Mouse (Mus musculus): ENCODE results near the gene Prss53.
A peak's percentile ranks its signal among the peaks of the same experiment; 100 is the strongest.
"Not testable (repeated sequence)": the region's sequence is repeated elsewhere in the genome, so short reads cannot be mapped to it uniquely, and the experiment has no call there.

Gene Prss53

GRCm38 (mm10) chr7:127912190-127912871 is 21.6 kb upstream of the Prss53 start, which contains the start of gene Kat8:
Gene Kat8, plus strand, starts transcription at chr7:127912516.
- peak; percentile 94 for DNase-seq

DNA sequence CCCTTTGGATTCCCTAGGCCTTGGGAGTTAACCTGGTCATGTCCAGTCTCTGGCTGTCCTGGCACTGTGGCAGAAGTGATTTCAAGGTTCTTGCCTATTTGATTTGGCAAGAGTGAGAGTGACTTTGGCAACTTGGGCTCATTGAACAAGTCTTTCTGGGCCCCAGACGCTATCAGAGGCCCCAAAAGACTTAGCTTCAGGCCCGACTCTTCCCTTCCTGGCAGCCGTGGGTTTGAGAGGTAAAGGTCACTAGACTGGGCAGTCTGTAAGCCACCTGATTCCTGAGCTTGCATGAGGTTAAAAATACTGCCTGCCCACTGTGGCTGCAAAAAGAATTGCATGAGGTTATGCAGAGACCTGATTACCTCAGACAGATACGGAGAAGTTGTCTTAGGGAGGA is 17.9 kb upstream of the Prss53 start:
- DNase-seq: no peak

DNA sequence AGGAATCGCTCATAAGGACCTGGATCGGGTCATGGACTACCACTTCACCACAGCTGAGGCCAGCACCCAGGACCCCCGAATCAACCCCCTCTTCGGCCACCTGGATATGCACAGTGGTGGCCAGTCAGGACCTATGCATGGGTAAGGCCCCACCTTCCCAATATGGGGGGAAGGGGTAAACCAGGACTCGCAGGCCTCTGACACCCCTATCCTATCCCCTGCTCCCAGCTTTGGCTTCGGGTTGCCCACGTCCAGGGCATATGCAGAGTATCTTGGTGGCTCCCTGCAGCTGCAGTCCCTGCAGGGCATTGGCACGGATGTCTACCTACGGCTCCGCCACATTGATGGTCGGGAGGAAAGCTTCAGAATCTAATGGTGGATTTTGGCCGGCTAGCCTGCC is 17.2 kb upstream of the Prss53 start:
- DNase-seq: no peak

DNA sequence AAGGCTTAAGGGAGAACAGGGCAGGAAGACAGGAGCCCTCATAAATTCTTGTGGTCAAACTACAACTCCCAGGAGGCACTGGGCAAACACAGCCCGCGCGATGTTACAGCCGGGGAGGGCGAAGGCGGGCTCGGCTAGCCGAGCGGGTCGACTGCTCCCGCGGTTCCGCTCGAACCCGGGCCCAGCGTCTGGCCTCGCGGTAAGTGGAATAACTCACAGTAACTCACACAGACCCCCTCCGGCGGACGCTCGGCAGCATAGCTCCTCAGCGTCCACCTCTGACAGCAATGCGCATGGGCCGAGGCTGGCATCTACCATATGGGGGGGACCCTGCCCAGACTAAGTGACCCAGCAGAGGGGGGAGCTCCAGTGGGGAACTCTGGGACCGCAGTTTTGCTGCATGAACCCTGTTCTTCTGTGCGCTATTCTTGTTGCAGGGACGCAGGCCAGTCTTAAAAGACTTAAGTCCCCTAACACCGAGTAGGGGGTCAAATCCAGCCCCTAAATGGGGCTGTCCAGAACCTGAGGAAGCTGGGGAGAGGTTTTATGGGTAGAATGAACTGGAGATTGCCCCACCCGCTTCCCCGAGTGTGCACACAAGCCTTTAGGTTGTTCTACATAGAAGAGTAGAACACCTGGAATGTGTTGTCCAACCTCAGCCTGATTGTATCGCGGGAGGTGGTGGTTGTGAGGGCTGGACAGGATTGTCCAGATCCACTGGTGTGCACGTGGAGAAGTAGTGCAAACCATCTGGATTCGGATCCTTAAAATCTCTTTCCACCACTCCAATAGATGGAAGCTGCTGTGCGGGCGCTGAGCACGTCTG is 13.4 kb upstream of the Prss53 start, which contains the start of gene Bckdk:
Bckdk (plus strand) TSS at position 112 of the 826 bp plus-strand sequence.
- peak; percentile 73 for DNase-seq

- DNase-seq: no peak
Measured at GRCm38 (mm10) chr7:127901772-127902171, 11.0 kb upstream of the Prss53 start.

DNA sequence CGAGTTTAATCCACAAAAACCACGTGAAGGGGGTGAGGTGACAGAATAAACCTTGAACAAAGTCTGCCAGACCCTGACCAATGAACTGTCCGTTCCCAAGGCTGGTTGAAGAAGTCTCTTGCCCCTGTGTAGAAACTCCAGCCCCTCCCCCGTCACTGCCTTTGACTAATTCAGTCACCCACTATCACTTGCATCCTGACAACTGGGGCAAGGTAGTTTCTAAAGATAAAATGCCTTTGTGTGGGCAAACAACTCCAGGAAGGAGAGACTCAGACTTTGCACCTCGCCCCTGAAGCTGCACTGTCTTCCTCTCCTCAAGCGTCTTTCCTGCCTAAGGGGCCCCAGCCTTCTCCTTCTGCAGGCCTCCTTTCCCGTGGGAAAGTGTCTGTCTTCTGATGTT is 9.2 kb upstream of the Prss53 start:
- no peak for DNase-seq

DNA sequence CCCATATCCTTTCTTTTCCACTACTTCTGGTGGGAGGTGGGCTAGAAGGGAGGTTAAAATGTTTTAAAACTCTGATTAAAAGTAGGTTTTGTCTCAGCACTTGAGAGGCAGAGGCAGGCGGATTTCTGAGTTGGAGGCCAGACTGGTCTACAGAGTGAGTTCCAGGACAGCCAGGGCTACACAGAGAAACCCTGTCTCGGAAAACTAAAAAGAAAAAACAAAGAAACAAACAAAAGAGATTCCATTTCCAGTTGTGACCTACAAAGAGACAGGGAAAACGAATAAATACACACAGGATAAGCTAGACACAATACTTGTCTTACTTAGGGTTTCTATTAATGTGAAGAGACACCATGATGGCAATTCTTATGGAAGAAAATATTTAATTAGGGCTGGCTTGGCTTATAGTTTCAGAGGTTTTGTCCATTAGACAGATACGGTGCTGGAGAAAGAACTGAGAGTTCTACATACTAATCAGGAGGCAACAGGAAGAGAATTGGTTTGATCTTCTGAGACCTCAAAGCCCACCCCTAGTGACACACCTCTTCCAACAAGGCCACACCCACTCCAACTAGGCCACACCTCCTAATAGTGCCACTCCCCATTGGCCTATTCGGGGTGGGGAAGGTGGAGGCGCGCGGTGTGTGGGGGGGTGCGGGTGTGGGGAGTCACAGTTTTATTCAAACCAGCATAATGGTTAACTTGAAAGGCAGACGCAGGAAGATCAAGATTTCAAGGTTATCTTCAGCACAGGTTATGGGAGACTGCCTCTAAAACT is 7.6 kb upstream of the Prss53 start:
- DNase-seq: no peak

DNA sequence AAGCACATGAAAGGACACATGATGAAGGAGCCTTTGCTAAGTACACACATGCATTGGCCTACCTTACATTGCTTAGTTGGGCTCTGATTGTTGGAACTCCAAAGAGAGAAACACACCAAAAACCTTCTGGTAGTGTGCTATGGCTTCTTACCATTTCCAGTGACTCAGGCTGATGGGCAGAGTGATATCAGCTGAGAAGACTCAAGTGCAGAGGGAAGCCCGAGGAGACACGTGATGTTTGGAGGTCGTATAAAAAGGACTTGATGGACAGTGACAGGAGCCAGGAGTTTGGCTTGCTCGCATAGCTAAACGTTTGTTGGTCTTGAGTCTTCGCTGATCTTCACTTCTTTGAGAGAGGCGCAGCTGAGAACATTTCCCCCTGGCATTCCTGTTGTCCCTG is 6.8 kb upstream of the Prss53 start:
- no peak for DNase-seq

DNA sequence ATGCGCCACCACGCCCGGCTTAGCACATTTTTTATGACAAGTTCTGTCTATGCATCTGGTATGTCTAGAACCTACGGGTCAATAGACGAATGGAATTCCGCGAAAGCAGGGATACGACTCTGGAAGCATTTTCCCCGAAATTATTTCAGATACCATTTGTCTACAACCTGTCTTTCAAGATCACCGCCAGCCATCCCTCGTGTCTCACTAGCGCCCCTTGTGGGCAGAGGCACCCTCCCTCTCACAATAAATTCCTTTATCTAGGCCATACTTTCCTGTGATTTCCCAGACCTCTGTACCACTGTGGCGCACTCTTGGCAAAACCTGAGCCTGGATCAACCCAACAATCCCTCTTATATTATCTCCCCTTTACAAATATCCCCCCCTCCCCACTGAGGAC is 5.6 kb upstream of the Prss53 start:
- peak; percentile 59 for DNase-seq

DNA sequence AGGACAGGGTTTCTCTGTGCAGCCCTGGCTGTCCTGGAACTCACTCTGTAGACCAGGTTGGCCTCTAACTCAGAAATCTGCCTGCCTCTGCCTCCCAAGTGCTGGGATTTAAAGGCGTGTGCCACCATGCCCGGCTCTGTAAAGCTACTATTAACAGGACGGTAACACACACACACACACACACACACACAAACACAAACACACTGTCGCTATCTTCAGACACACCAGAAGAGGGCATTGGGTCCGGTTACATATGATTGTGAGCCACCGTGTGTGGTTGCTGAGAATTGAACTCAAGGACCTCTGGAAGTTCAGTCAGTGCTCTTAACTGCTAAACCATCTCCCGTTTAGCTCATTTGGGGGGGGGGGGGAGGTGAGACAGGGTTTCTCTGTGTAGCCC is 5.1 kb upstream of the Prss53 start:
- DNase-seq: not testable (repeated sequence)

DNA sequence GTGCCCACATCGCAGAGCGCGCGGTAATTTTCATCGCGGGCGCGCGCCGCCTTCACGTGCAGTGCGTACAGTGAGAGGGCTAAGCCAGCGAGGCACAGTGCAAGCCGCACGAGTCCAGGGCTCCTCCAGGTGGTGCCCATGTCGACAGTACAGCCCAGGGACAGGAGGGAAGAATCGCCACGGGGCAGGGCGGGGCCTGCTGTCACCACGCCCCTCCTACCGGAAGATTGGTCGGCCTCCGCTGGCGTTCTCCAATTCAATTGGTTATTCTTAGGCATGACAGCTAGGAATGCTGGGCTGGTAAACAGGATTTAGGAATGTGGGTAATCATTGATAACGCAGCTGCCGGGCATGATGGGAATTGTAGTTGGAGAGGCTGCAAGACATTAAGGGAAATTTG is 4.7 kb upstream of the Prss53 start, which contains the start of the genes Gm21974 and Vkorc1:
Gm21974 (minus strand) TSS at position 13 of the 400 bp plus-strand sequence.
Vkorc1 (minus strand) TSS at position 176 of the 400 bp plus-strand sequence.
- peak; percentile 98 for DNase-seq

- DNase-seq: peak; percentile 32
Measured at GRCm38 (mm10) chr7:127894480-127894879, 3.7 kb upstream of the Prss53 start.

DNA sequence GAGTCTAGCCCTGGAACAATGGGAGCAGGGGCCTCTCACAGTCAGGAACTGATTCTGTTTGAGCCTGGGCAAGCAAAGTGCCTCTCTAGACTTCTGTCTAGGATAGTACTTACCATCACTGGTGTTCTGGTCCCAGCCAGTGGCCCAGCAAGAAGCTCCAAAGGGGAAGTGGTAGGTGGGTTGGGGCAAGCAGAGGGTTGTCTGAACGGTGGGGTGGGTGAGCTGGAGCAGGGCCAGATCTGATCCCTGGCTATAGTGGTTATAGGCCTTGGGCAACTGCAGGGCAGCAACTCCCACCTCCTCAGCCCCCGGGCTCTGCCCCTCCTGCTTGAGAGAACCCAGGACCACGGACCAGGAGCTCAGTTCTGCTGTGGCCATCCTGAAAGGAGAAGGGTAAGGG is 1.9 kb downstream of the Prss53 start:
- no peak for DNase-seq

DNA sequence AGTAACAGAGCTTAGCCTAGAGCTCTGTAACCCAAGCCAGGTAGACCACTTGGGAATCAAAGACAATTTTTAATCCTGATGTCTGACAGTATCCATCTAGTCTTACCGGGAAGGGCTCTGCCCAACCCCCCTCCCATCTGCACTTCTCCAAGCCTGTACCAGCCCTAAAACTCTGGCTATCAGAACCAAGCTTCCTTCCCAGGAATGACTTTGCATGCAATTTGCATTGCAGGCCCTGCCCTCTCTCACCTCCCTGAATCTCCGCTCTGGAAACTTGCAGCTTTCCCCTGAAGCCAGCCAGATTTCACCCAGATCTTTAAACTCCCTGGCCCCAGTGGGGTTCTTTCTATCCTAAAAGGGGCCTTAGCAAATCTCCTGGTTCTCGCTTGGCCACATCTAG is 3.0 kb downstream of the Prss53 start:
- DNase-seq: no peak

GRCm38 (mm10) chr7:127887191-127887590 is 3.6 kb downstream of the Prss53 start:
- no peak for DNase-seq

DNA sequence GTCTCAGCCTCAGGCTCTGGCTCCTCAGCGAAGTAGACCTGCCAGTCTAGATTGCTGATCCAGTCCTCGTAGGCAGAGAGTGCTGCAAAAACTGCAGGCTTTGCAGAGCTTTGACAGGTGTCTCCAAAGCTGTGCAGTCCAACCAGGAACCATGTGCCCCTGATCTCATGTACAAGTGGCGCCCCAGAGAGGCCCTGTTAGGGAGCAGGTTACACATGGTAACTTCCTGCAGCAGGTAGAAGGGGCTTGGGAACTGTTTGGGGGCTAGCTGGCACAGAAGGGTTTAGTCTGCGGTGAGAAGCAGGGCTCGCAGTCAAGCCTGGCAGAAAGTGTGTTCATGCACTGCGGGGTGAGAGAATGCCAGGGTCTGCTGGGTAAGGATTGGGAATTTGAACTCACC is 4.2 kb downstream of the Prss53 start:
- no peak for DNase-seq

DNA sequence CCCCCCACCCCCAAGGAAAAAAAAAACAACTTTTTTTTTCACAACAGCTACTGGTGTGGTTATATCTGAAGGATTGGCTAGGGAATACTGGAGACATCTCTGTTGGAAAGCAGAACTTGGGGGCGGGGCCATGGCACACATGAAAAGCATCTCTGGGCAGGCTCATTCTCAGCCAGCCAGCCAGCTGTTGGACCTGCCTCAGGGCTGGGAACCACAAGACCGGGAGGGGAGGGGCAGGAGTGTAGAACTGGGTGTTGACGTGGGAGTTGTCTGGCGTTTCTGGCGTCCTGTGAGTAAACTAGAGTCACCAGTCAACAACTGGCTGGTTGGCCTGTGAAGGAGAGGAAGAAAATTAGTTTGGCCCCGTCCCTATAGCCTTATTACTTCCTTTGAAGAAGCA is 4.8 kb downstream of the Prss53 start:
- DNase-seq: no peak

GRCm38 (mm10) chr7:127880431-127880830 is 10.3 kb downstream of the Prss53 start:
- DNase-seq: no peak

GRCm38 (mm10) chr7:127879301-127879700 is 11.5 kb downstream of the Prss53 start:
- no peak for DNase-seq

- peak; percentile 93 for DNase-seq
Measured at GRCm38 (mm10) chr7:127876467-127877348, 14.1 kb downstream of the Prss53 start, which contains the start of gene Zfp668. Gene Zfp668, minus strand, starts transcription at chr7:127876828.

- DNase-seq: peak; percentile 83
Measured at GRCm38 (mm10) chr7:127876041-127876466, 14.7 kb downstream of the Prss53 start, which contains the start of gene Zfp646. Gene Zfp646, plus strand, starts transcription at chr7:127876221.

GRCm38 (mm10) chr7:127875627-127876001 is 15.2 kb downstream of the Prss53 start:
- DNase-seq: peak; percentile 91

Data from kidney, adult 18-20 months (tissue).